Mouse (Mus musculus): ENCODE measurements around the gene Dcaf17.

DNA sequence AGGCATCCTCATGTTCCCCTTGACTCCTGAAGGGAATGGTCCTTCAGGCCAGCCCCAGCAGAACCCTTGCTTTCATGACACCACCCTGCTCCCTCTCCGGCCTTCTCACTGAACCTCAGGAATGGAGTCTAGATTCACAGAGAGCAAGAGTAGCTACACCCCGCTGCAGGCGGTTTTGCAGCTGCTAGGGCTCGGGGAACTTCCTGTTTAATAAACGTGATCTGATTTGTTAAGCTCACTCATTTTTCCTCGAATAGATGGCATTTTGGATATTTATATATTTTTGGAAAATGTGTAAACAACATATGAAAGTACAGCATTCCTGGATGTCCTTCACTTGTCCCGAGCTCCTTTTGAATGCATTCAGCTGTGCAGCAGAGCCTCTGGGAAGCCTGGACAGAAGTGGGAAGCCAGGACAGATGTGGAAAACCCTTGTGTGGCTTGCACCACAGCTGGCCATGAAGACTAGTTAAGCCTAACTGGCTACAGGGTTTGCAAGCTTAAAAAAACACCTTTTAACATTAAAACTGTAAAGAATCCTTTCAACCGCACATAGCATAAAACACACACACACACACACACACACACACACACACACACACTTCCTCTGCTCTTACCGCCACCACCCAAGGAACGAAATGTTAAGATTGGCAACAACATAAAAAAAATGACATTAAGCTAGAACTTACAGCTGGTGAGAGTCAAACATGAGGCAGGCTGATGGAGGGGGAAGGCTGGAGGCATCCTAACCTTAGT, 72.8 kb downstream of the Dcaf17 start:
- TF ChIP-seq MXI1 (IDR thresholded peaks at IDR 0.05; ENCODE audit: low read depth, low read length) (no peak), NELFE (IDR thresholded peaks at IDR 0.05; ENCODE audit: low read depth, low read length) (no peak), CHD2 (IDR thresholded peaks at IDR 0.05; ENCODE audit: low read length) (no peak), POLR2A (IDR thresholded peaks at IDR 0.05; ENCODE audit: low read depth, low read length) (no peak), MYC (IDR thresholded peaks at IDR 0.05; ENCODE audit: low read depth, low read length) (no peak), MAZ (IDR thresholded peaks at IDR 0.05; ENCODE audit: low read depth, low read length) (no peak), MAFK (IDR thresholded peaks at IDR 0.05; ENCODE audit: insufficient replicate concordance, low read length) (no peak)
